Mouse (Mus musculus): ENCODE data around the gene Samm50. TPM values are rescaled to one million over a fixed set of nuclear protein-coding genes. Genes with fewer than 3 reads are reported as not detected.
A peak's percentile ranks its signal among the peaks of the same experiment; 100 is the strongest.

The Samm50 gene
- total RNA-seq, 2 experiments from 2014 or later, result 226 to 230 TPM

GRCm38 (mm10) chr15:84211564-84211963, 19.5 kb downstream of the Samm50 start:
- DNase-seq, result no peak

GRCm38 (mm10) chr15:84212031-84212755, 20.2 kb downstream of the Samm50 start:
- DNase-seq, result peak; percentile 94

GRCm38 (mm10) chr15:84212756-84213105, 20.7 kb downstream of the Samm50 start:
- peak; percentile 71 for DNase-seq

- DNase-seq, result no peak
Measured at GRCm38 (mm10) chr15:84213162-84213739, 21.2 kb downstream of the Samm50 start.

- no peak for DNase-seq
Measured at GRCm38 (mm10) chr15:84214476-84214875, 22.4 kb downstream of the Samm50 start.

- no peak for DNase-seq
Measured at GRCm38 (mm10) chr15:84215273-84215672, 23.2 kb downstream of the Samm50 start.

- DNase-seq, result no peak
Measured at GRCm38 (mm10) chr15:84216026-84216425, 24.0 kb downstream of the Samm50 start.

GRCm38 (mm10) chr15:84216461-84217084, 24.5 kb downstream of the Samm50 start:
- DNase-seq, result no peak

GRCm38 (mm10) chr15:84217969-84218782, 26.1 kb downstream of the Samm50 start:
- no peak for DNase-seq

- peak; percentile 51 for DNase-seq
Measured at GRCm38 (mm10) chr15:84218783-84219271, 26.8 kb downstream of the Samm50 start.

- DNase-seq, result no peak
Measured at GRCm38 (mm10) chr15:84221539-84221938, 29.5 kb downstream of the Samm50 start.

GRCm38 (mm10) chr15:84223423-84223822, 31.4 kb downstream of the Samm50 start:
- no peak for DNase-seq

- DNase-seq, result no peak
Measured at GRCm38 (mm10) chr15:84224779-84225178, 32.7 kb downstream of the Samm50 start.

- DNase-seq, result no peak
Measured at GRCm38 (mm10) chr15:84226918-84227317, 34.9 kb downstream of the Samm50 start.

GRCm38 (mm10) chr15:84230661-84231060, 38.6 kb downstream of the Samm50 start:
- DNase-seq, result no peak

GRCm38 (mm10) chr15:84231113-84231712, 39.2 kb downstream of the Samm50 start:
- peak; percentile 55 for DNase-seq

GRCm38 (mm10) chr15:84231721-84232561, 39.9 kb downstream of the Samm50 start, which contains the start of gene Parvb:
Gene Parvb, plus strand, starts transcription at chr15:84232043.
- DNase-seq, result peak; percentile 70

GRCm38 (mm10) chr15:84232609-84233008, 40.6 kb downstream of the Samm50 start:
- no peak for DNase-seq

- DNase-seq, result no peak
Measured at GRCm38 (mm10) chr15:84234794-84235581, 42.9 kb downstream of the Samm50 start.

GRCm38 (mm10) chr15:84235646-84236045, 43.6 kb downstream of the Samm50 start:
- DNase-seq, result peak; percentile 64

Measured in heart, postnatal 4 days (tissue).